Mouse (Mus musculus): ENCODE results near the gene Fbxo27. TPM values are rescaled to one million over a fixed set of nuclear protein-coding genes. Genes with fewer than 3 reads are reported as not detected.

Gene Fbxo27
- polyA plus RNA-seq, 1 experiment = 9.6 TPM

DNA sequence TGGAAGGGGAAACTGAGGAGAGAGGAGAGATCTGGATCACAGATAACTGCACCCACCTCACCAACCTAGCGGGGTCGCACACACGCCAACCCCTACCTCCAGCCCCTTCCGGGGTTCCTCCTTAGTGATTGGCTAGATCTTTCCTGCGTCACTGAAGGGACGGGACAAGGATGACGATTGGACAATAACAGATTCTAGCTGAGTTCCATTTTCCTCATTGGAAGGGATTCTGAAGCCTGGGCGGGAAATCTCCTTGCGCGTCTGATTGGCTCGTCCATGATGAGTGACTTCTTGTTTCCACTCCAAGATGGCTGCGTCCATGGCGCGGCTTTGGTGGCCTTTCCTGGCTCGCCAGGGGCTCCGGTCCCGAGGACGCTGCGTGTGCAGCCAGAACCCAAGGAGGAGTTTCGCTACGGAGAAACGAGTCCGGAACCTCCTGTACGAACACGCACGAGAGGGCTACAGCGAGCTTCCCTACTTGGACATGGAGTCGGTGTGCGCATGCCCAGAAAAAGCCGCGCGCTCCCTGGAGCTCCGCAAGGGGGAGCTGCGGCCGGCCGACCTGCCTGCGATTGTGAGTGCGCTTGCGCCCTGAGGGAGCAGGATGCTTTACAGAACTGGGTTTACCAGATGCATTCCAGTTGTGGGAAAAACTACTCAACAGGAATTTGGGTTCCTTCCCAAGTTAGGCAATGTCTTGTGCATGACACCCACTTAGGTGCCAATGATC lies 49.2 kb downstream of the Fbxo27 start, which contains the start of the genes Mrps12 and Sars2:
Gene Mrps12, minus strand, starts transcription at position 112 of the 730 bp plus-strand sequence.
Gene Sars2, plus strand, starts transcription at position 284 of the 730 bp plus-strand sequence.
- Histone ChIP-seq H3K4me1 (ENCODE audit: control insufficient read depth, insufficient read depth, low read length) (peaks cover 2% of the 10 kb centered on the region), H3K9ac (ENCODE audit: low read depth, poor library complexity, severe bottlenecking) (peak within 1 kb of the TSS; percentile 66), H3K4me3 (ENCODE audit: low read depth, low read length) (peak within 1 kb of the TSS; percentile 93), H3K27ac (ENCODE audit: insufficient read depth, low read length) (peak within 1 kb of the TSS; percentile 48), H3K9me3 (replicated peaks; ENCODE audit: control insufficient read depth, insufficient read depth, low read length, poor library complexity, severe bottlenecking) (no peaks in the 10 kb centered on the region), H3K27me3 (ENCODE audit: control insufficient read depth, insufficient read depth, low read length, poor library complexity, severe bottlenecking) (no peaks in the 10 kb centered on the region), H3K36me3 (ENCODE audit: control insufficient read depth, insufficient read depth, low read length, poor library complexity, severe bottlenecking) (0 out of 2 replicates have a peak, but pooled peaks cover 4% of the 10 kb centered on the region)
- TF ChIP-seq EP300 (IDR thresholded peaks at IDR 0.05; ENCODE audit: insufficient read depth, low read depth, low read length) (no peak), CTCF (IDR thresholded peaks at IDR 0.05; ENCODE audit: low read depth, low read length) (peak; percentile 81), POLR2A (IDR thresholded peaks at IDR 0.05; ENCODE audit: insufficient read depth, low read length) (peak; percentile 95)

Other genes with a start within 250 kb of the Fbxo27 start
- 14.6 and 21.9 TPM in 2 replicates for gene Lrfn1, start 240.9 kb upstream of the Fbxo27 start, polyA plus RNA-seq (2011; ENCODE audit: insufficient read depth, insufficient read length, low read depth, missing spikeins)
- not detected in 2 replicates for gene Ifnl2, start 182.4 kb upstream of the Fbxo27 start, polyA plus RNA-seq (2011; ENCODE audit: insufficient read depth, insufficient read length, low read depth, missing spikeins)
- gene Ifnl3, start 170.0 kb upstream of the Fbxo27 start, polyA plus RNA-seq (2011; ENCODE audit: insufficient read depth, insufficient read length, low read depth, missing spikeins) = not detected in 2 replicates
- gene Sycn, start 152.0 kb upstream of the Fbxo27 start, polyA plus RNA-seq (2011; ENCODE audit: insufficient read depth, insufficient read length, low read depth, missing spikeins) = not detected in 2 replicates
- 4.5 and 6.4 TPM in 2 replicates for gene Nccrp1, start 145.6 kb upstream of the Fbxo27 start, polyA plus RNA-seq (2011; ENCODE audit: insufficient read depth, insufficient read length, low read depth, missing spikeins)
- gene Samd4b, start 94.7 kb upstream of the Fbxo27 start, polyA plus RNA-seq (2011; ENCODE audit: insufficient read depth, insufficient read length, low read depth, missing spikeins) = 86.0 and 94.1 TPM in 2 replicates
- 64.4 and 75.1 TPM in 2 replicates for gene Pak4, start 94.7 kb upstream of the Fbxo27 start, polyA plus RNA-seq (2011; ENCODE audit: insufficient read depth, insufficient read length, low read depth, missing spikeins)
- gene Acp7, start 61.5 kb upstream of the Fbxo27 start, polyA plus RNA-seq (2011; ENCODE audit: insufficient read depth, insufficient read length, low read depth, missing spikeins) = 1.4 and 1.8 TPM in 2 replicates
- gene Fbxo17, start 24.0 kb downstream of the Fbxo27 start, polyA plus RNA-seq (2011; ENCODE audit: insufficient read depth, insufficient read length, low read depth, missing spikeins) = 6.7 and 7.0 TPM in 2 replicates
- 53.5 and 60.9 TPM in 2 replicates for gene Mrps12, start 49.0 kb downstream of the Fbxo27 start, polyA plus RNA-seq (2011; ENCODE audit: insufficient read depth, insufficient read length, low read depth, missing spikeins)
- 22.4 and 22.5 TPM in 2 replicates for gene Sars2, start 49.1 kb downstream of the Fbxo27 start, polyA plus RNA-seq (2011; ENCODE audit: insufficient read depth, insufficient read length, low read depth, missing spikeins)
- not detected in 2 replicates for gene Ccer2, start 63.3 kb downstream of the Fbxo27 start, polyA plus RNA-seq (2011; ENCODE audit: insufficient read depth, insufficient read length, low read depth, missing spikeins)
- gene Sirt2, start 73.9 kb downstream of the Fbxo27 start, polyA plus RNA-seq (2011; ENCODE audit: insufficient read depth, insufficient read length, low read depth, missing spikeins) = 28.1 and 30.5 TPM in 2 replicates
- 23.8 and 27.9 TPM in 2 replicates for gene Nfkbib, start 74.7 kb downstream of the Fbxo27 start, polyA plus RNA-seq (2011; ENCODE audit: insufficient read depth, insufficient read length, low read depth, missing spikeins)
- 24.6 and 28.0 TPM in 2 replicates for gene Rinl, start 96.1 kb downstream of the Fbxo27 start, polyA plus RNA-seq (2011; ENCODE audit: insufficient read depth, insufficient read length, low read depth, missing spikeins)
- gene Hnrnpl, start 115.7 kb downstream of the Fbxo27 start, polyA plus RNA-seq (2011; ENCODE audit: insufficient read depth, insufficient read length, low read depth, missing spikeins) = 633 and 662 TPM in 2 replicates
- 41.3 and 53.0 TPM in 2 replicates for gene Ech1, start 132.4 kb downstream of the Fbxo27 start, polyA plus RNA-seq (2011; ENCODE audit: insufficient read depth, insufficient read length, low read depth, missing spikeins)
- gene Lgals4, start 141.0 kb downstream of the Fbxo27 start, polyA plus RNA-seq (2011; ENCODE audit: insufficient read depth, insufficient read length, low read depth, missing spikeins) = 1.9 and 2.4 TPM in 2 replicates
- not detected in 2 replicates for gene Lgals7, start 171.0 kb downstream of the Fbxo27 start, polyA plus RNA-seq (2011; ENCODE audit: insufficient read depth, insufficient read length, low read depth, missing spikeins)
- gene Capn12, start 188.6 kb downstream of the Fbxo27 start, polyA plus RNA-seq (2011; ENCODE audit: insufficient read depth, insufficient read length, low read depth, missing spikeins) = 0.21 and 0.33 TPM in 2 replicates